Mouse (Mus musculus): ENCODE measurements at regions not wholly inside any gene's neighbourhood (a gene's known extent, or its start where the extent isn't known, plus 50 kb on each side); places are given as distances from the start of the nearest gene placed in this dataset.

DNA sequence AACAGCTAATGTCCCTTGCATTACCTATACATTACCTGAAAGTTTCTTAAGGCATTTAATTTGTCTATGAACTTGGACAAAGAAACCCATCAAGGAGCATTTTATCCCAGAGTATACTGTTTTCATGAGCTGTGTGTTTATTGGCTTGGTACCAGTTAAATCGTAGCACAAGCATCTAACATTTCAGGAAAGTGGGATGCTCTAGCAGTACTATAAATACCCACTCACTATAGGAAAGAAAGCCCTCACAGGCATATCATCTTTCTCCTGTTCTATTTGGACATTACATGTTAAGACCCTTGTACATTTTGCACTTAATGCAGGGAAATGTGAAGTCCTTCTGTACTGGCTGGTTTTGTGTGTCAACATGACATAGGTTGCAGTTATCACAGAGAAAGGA, 163.9 kb downstream of the Ptprc start:
- no peak for DNase-seq

- peak; percentile 14 to 50 for DNase-seq
These were observed 164.5 kb downstream of the Ptprc start for GRCm38 (mm10) chr1:138010910-138011477.

DNA sequence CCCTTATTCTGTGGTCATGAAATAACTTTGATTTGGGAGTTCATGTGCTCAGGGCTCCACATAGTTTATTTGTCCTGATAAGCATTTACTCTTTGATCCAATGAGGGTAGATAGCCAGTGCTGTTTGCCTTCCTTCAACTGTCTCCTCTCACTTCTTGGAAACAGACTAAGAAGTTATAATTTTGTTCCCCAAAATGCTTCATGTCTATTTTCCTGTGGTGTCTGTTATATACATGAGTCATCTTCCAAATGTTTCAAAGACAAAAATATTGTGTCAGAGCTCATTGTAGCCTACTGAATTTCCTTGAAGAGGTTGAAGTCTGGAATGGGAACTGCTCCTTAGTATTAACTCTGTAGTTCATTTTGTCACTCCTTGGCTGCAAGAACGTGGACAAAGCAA, 168.7 kb downstream of the Ptprc start:
- DNase-seq, result no peak

DNA sequence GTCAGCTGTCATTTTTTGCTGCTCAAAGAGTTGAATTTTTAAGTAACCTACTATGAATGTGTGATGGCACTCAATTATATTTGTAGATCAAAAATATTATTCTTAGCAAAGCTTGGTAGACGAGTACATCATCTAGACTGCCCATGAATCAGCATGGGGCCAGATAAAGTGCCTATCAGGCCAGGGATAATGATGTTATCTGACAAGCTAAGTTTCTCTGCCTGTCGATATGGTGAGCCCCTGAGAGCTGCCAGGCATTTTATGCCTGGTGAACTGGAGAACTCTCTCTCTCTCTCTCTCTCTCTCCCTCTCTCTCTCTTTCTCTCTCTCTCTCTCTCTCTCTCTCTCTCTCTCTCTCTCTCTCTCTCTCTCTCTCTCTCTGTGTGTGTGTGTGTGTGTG, 171.2 kb downstream of the Ptprc start:
- DNase-seq, result no peak

DNA sequence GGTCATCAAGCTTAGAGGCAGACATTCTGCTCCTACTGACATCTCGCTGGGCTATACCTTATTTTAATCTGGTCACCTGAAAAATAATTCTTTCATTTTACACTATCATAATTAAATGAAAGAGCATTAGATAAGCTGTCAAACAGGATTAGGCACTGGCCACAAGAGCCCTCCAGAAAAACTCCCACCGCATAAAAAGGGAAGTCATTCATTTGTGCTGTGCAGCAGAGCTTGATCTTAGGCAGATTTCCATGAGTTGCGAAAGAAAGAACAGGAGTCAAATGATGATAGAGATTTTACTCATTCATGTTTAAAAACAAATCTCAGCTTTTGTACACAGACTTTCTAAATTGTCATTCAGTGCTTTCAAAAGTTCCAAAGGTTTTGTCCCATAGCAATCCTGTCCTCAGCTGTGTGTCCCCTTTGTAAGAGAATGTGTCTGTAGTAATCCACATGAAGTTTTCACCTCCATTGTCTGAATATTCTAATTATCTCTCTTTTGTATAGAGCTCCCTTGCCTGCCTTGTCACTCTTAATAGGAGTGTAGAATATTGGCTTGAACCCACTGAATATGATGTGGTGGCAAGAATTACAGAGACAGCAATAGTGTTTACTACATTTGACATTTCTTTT, 176.1 kb downstream of the Ptprc start:
- no peak for DNase-seq

GRCm38 (mm10) chr1:137996041-137996440, 179.5 kb downstream of the Ptprc start:
- no peak for DNase-seq

- DNase-seq, result no peak
These were observed 183.6 kb downstream of the Ptprc start for GRCm38 (mm10) chr1:137991936-137992335.

DNA sequence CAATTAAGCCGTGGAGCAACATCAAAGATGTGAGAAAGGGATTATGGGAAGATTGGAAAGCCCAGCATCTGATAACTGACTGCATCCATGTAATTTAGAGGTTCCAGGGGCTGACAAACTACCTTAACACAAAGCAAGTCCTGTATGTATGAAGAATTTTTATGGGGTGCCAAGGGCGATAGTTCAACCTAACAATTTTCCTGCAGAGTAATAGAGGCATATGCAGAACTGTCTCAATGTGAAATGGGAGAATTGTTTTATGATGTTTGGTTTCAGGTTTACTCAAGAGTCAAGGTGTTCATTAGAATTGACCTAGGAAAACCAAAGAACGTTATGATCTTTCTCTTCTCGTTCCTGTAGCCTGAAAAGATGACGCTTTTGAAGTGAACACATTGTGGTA, 184.1 kb downstream of the Ptprc start:
- DNase-seq, result no peak

DNA sequence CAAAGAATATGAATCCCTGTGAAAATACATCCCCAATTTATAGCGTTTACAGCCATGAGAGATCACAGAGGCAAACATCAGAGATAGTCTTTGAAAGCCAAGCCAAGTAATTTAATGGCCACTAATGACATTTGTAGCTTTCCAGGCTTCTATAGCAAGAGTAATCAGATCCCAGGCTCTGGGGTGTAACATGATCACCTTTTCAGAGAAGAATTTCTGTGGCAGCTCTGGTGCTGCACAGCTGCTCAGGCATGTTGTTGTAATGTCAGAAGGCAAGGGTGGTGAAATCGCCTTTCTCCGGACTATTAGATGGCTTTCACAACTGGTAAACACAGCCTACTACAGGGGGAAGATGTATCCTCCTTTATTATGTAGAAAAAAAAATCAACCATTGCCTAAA, 202.1 kb downstream of the Ptprc start:
- DNase-seq, result no peak

GRCm38 (mm10) chr1:137972620-137973350, 202.7 kb downstream of the Ptprc start:
- no peak for DNase-seq

GRCm38 (mm10) chr1:137966151-137966836, 209.2 kb downstream of the Ptprc start:
- DNase-seq, result no peak

DNA sequence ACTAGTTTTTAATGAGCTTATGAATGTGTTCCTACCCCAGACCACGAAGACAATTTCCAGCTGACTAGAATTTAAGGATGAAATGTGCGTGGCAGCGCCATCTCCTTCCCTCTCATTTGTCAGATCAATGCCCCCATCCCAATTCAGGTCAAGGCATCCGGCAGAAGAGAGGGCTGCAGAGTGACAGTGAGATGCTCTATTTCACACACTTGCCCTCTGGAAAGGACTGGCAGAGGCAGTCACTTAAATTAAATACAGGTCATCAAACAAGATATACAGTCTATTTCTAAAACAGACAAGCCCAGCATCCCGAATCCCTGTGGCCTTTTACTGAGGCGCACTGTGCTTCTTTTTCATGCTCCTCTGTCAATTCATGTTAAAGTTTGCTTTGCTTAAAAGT, 211.9 kb downstream of the Ptprc start:
- DNase-seq, result no peak

GRCm38 (mm10) chr1:137958040-137958439, 217.5 kb downstream of the Ptprc start:
- no peak for DNase-seq

- no peak for DNase-seq
These were observed 219.5 kb downstream of the Ptprc start for GRCm38 (mm10) chr1:137955993-137956392.

DNA sequence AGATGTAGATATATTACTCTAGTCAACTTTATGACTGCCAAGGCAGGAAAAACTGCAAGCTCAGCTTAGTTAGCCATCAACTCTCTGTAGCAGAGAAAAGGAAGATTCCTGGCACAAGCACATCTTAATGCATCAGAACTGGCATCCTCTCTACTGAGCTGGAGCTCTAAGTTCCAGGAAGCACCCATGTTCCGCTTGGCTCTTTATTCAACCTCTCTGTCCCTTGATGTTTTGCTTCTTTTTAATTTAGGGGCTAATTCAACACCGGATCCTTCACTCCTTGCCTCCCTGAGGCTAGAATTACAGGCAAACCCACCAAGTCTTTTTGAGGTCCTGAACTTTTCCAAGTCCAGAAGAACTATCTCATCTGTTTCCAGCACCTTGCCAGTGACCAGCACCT, 220.4 kb downstream of the Ptprc start:
- DNase-seq, result no peak

DNA sequence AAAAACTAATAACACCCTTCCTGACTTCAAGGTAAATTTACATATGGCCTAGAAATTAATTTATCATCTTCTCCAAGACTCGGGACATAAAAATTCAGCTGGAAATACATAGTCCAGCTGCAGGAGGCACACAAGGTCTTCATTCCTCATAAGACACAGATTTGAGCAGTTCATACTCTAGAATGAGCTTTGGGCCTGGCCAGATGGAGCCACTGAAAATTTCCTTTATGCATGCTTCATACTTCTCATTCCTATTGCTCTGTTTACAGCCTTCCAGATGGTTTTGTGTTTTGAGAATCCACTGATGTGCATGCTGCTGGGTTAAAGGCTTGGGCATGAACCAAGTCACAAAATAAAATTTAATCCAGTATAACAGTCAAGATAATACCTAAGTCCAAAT, 222.1 kb downstream of the Ptprc start:
- DNase-seq, result no peak

- DNase-seq, result no peak
These were observed 222.7 kb downstream of the Ptprc start for GRCm38 (mm10) chr1:137952777-137953176.

- DNase-seq, result no peak
These were observed 227.6 kb downstream of the Ptprc start for GRCm38 (mm10) chr1:137947900-137948299.

- no peak for DNase-seq
These were observed 233.6 kb downstream of the Ptprc start for GRCm38 (mm10) chr1:137941776-137942522.

- DNase-seq, result no peak
These were observed 239.8 kb downstream of the Ptprc start for GRCm38 (mm10) chr1:137935746-137936145.

DNA sequence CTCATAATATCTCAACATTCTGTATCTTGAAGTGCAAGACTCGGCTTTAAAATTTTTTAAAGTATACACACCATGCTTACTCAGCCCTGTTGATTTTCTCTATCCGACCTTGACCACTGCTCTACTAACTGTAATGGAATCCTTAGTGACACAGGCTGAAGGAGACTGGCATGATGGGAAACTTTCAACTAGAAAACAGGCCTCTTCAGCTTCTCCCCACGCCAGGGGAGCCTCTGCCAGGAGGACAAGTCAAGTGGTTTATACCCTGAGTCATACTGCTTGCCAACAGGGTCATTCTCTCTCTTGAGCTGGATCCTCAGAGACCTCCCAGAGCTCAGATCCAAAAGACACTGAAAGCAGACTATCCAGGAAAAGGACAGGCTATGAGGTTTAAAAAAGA, 245.7 kb downstream of the Ptprc start:
- DNase-seq, result peak; percentile 50 to 71

- peak; percentile 84 to 92 for DNase-seq
These were observed 247.0 kb downstream of the Ptprc start for GRCm38 (mm10) chr1:137928522-137928921.

DNA sequence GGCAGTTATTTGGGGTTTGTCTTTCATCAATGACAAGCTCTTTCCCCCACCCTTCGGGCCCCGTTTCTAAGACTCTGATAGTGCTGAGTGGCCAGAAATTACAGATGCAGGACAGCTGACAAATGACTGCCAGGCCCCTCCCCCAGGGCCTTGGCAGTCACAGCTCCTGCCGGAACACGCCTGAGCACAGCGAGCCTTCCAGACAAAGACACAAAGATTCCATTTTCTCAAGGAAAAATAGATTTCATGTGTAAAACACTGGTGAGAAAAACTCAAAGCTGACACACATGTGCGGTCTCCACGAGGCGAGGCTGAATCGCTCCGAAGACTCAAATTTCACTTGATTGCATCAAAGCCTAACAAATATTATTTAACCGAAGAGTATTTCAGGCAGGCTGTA, 247.6 kb downstream of the Ptprc start:
- DNase-seq, result peak; percentile 57 to 60
